Mouse (Mus musculus) cerebellum, adult 8-10 months (tissue): ENCODE data around the gene Scnn1b.

Source experiments
- DNase-seq: peaks from one replicate; pipeline ENCODE4 v3.0.0; 2022

Gene Scnn1b

GRCm38 (mm10) chr7:121864858-121865585 is at the start of gene Scnn1b:
Gene Scnn1b (plus strand): TSS chr7:121865038.
- no peak for DNase-seq

GRCm38 (mm10) chr7:121821632-121822031 is 43.2 kb upstream of the Scnn1b start:
- no peak for DNase-seq

GRCm38 (mm10) chr7:121828481-121828880 is 36.4 kb upstream of the Scnn1b start:
- no peak for DNase-seq

- DNase-seq = no peak
Observed at GRCm38 (mm10) chr7:121835392-121835791, 29.4 kb upstream of the Scnn1b start.

DNA sequence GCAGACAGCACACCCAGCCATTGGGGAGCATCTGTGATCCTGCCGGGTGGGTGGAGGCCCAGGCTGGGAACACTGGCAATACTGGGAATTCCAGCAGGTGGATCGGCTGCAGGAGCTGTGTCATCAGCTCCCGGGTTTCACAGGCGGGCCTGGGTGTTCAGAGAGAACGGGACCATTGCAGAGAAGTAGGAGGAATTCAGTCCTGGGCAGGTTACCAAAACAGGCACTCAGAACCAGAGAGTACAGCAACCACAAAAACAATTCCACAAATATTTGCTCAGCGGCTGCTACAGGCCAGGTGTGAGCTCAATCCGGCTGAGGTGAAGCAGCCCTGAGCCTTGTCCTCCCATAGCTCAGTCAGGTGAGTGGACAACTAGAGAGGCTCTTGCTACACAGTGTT is 28.0 kb upstream of the Scnn1b start:
- no peak for DNase-seq

DNA sequence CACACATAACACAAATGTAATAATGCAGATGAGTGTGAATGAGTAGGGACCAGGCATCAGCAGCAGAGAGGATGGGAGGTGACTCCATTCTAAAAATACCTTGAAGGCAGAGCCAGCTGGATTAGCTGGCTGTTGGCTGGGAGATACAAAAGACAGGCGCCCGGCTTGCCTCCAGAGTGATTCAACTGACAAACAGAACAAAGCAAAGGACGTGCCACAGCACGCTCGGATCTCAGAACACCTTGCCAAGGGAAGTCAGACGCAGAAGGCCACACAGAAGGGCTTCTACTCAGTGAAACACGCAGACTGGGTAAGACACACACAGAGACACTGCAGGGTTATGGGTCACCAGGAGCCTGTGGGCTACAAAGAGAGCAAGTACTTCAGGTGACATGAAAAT is 24.0 kb upstream of the Scnn1b start:
- DNase-seq = peak; percentile 17

- no peak for DNase-seq
Observed at GRCm38 (mm10) chr7:121842234-121842633, 22.6 kb upstream of the Scnn1b start.

GRCm38 (mm10) chr7:121845964-121846363 is 18.9 kb upstream of the Scnn1b start:
- no peak for DNase-seq

GRCm38 (mm10) chr7:121848537-121849168 is 16.2 kb upstream of the Scnn1b start:
- DNase-seq = no peak

DNA sequence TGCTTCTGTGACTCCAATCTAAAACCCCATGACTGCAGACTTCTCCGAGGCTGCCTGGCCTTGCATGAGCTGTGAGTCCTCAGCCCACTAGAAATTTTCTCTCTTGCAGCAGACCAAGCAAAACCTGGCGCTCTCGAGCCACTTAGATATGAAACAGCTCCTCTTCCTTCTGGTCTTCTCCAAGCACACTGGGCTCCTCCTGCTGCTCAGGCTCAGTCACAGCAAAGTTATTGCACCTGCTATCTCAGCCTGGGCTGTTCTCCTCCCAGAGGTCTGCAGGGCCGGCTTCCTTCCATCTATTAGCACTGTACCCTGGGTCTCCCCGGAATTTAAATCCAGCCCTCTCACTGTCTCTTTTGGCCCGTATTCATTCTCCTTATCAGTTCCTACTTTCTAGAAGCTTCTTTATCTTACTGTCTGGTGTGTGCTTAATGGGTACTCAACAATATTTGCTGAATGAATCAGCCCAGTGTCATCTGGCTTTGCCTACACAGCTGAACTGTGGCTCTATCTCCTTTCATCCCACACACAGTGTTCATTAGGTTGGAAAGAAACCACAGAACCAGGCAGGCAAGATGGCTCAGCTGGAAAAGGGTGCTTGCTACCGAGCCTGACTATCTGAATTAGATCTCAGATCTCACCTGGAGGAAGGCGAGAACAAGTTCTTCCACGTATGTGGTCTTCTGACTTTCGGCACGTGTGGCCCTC is 7.5 kb upstream of the Scnn1b start:
- no peak for DNase-seq

- DNase-seq = no peak
Observed at GRCm38 (mm10) chr7:121858939-121859338, 5.9 kb upstream of the Scnn1b start.

DNA sequence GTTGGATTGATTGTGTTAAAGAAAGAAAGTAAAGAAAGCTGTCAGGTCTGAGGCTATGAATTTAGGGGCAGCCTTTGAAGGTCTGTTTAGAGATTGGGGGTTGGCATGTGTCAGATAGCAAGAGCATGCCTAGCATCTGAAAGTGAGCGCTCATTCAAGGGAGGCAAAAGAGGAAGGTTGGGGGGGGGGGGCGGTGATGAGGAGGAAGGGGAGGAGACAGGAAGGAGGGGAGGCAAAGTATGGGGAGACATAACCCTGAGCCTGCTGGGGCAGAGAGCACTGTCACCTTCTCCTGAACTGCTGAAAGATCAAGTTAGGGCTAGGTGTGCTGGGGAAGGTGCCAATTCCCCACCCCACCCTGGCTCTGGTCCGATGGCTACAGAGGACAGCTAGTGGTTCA is 6.8 kb downstream of the Scnn1b start:
- no peak for DNase-seq

GRCm38 (mm10) chr7:121873998-121874397 is 9.2 kb downstream of the Scnn1b start:
- no peak for DNase-seq

GRCm38 (mm10) chr7:121874784-121875183 is 9.9 kb downstream of the Scnn1b start:
- DNase-seq = no peak

- DNase-seq = no peak
Observed at GRCm38 (mm10) chr7:121880246-121880645, 15.4 kb downstream of the Scnn1b start.

DNA sequence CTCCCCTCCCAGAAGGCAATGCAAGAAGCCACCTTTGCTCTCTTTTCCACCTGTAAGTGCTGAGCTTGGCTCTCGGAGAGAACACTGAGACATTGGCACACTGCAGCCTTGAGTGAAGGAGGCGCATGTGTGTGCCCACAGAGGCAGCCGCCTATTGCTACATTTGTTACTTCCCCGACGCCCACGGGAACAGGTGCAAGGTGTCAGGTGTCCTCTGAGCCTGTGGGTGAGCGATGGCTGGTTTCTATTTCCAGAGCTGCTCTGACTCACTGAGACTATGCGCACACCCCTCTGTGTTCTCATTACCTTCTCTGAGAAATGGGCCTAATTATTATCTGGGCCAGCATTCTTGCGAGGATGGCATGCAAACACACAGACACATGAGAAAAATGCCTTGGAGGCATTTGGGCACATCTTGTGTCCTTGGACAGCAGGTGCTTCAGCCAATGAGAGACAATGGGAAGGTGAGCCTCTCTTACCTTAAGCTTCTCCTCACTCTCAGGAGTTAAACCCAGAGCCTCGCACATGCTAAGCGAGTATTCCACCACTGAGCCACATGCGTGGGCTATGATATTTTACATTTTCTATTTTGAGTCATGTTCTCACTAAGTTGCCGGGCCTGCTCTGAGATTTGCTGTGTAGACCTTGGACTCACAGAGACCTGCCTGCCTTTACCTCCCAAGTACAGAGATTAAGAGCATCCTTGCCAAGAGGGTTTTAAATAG is 26.0 kb downstream of the Scnn1b start:
- no peak for DNase-seq

DNA sequence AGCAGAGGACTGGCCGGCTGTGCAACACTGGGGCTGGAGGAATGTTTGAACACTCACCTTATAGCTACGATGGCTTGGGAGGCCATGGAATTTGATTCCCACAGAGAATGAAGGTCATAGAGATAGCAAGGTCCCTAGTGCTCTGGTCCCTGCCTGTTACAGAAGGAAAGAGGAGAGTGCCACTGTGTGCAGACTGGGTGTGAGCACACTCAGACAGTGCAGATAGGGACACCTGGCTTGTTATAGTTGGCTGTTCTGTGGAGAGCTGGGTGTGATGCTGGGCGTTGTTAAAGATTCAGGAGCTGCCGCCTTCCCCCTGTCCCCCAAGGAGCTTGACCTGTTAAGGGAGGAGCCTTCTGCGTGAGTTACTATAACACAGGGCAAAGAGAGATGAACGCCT is 31.9 kb downstream of the Scnn1b start:
- no peak for DNase-seq

DNA sequence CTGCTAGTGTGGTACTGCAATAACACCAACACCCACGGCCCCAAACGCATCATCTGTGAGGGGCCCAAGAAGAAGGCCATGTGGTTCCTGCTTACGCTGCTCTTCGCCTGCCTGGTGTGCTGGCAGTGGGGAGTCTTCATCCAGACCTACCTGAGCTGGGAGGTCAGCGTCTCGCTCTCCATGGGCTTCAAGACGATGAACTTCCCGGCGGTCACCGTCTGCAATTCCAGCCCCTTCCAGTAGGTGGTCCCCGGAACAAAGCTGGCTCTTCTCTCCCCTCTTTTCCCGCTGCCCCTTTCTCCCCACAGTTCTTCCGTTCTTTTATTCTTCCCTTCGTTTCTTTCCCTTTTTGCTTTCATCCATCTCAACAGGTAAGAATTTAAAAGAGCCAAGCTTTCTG is 34.5 kb downstream of the Scnn1b start:
- DNase-seq = peak; percentile 70

DNA sequence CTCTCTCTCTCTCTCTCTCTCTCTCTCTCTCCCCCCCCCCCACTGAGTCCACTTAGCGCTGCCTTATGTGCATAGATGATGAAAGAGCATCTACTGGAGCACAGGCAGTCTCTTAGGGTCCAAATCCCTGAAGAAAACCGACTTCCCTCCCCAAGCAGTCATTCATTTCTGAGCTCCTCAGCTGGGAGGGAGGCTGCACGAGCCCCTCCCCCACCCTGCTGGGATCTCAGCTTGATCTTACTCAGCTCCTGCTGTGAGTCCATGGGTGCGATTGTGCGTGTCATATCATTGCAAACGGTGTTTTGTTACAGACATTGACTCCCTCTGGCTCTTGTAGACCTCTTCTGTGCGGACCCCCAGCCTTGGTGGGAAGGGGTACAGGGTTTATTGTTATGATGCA is 35.1 kb downstream of the Scnn1b start:
- DNase-seq = no peak

DNA sequence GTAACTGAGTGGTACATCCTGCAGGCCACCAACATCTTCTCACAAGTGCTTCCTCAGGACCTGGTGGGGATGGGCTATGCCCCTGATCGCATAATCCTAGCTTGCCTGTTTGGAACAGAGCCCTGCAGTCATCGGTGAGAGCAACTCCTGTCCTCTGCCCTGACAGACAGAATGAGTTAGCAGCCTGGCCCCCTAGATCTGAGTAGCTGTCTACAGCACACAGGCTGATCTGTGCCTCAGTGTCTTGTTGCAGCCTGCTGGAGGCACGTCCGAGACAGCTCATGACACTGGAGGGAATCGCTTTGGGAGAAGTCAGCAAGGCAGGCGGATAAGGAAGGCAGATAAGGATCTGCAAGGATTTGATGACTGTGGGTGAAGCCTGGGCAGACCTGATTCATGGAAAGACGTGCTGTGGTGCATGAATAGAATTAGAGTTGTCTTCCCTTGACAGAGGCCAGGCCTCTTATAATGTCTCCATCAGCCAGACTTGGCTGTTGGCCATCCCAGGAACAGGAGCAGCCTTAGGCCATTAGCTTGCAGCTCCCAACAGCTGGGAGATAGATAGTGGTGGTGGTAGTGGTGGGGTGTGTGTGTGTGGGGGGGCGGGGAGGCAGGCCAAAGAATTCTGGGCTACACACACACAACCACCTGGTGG is 38.0 kb downstream of the Scnn1b start:
- DNase-seq = no peak

- no peak for DNase-seq
Observed at GRCm38 (mm10) chr7:121906879-121907278, 42.0 kb downstream of the Scnn1b start.

DNA sequence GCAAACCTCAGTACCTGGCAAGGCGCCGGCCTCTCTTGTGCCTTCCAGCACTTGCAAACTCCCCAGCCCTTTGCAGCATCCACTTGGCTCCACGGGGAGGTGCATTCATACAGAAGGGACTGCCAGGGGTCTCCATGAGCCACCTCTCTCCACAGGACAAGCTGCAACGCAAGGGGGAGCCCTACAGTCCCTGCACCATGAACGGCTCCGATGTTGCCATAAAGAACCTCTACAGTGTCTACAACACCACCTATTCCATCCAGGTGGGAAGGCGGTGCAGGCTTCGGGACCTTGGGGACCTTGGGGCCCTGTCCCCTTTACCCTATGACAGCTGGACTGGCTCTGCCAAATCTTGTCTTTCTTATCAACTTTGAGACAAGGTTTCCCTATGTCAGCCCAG is 47.4 kb downstream of the Scnn1b start:
- DNase-seq = no peak

- DNase-seq = no peak
Observed at GRCm38 (mm10) chr7:121913944-121914343, 49.1 kb downstream of the Scnn1b start.
